Mouse (Mus musculus) cerebellum, adult 11-12 months (tissue): ENCODE data around the gene Fgd6.

Source experiments
- DNase-seq: peaks from one replicate; pipeline ENCODE4 v3.0.0; 2022

Fgd6 gene

GRCm38 (mm10) chr10:94097081-94097845 lies 61.5 kb downstream of the Fgd6 start:
- DNase-seq, result no peak

GRCm38 (mm10) chr10:94098100-94098499 lies 62.3 kb downstream of the Fgd6 start:
- no peak for DNase-seq

GRCm38 (mm10) chr10:94105498-94105897 lies 69.7 kb downstream of the Fgd6 start:
- DNase-seq, result no peak

GRCm38 (mm10) chr10:94107168-94107567 lies 71.4 kb downstream of the Fgd6 start:
- no peak for DNase-seq

GRCm38 (mm10) chr10:94107607-94108006 lies 71.8 kb downstream of the Fgd6 start:
- DNase-seq, result no peak

- no peak for DNase-seq
Measured at GRCm38 (mm10) chr10:94108791-94109190, 73.0 kb downstream of the Fgd6 start.

- DNase-seq, result no peak
Measured at GRCm38 (mm10) chr10:94110834-94111754, 75.3 kb downstream of the Fgd6 start.

- DNase-seq, result no peak
Measured at GRCm38 (mm10) chr10:94112207-94112606, 76.4 kb downstream of the Fgd6 start.

- DNase-seq, result peak; percentile 72
Measured at GRCm38 (mm10) chr10:94115893-94116599, 80.2 kb downstream of the Fgd6 start.

GRCm38 (mm10) chr10:94116781-94117340 lies 81.1 kb downstream of the Fgd6 start:
- DNase-seq, result no peak

- no peak for DNase-seq
Measured at GRCm38 (mm10) chr10:94117916-94118315, 82.1 kb downstream of the Fgd6 start.

GRCm38 (mm10) chr10:94118993-94119392 lies 83.2 kb downstream of the Fgd6 start:
- DNase-seq, result no peak

GRCm38 (mm10) chr10:94120676-94121075 lies 84.9 kb downstream of the Fgd6 start:
- DNase-seq, result no peak

- DNase-seq, result no peak
Measured at GRCm38 (mm10) chr10:94122595-94122994, 86.8 kb downstream of the Fgd6 start.

GRCm38 (mm10) chr10:94123581-94123980 lies 87.8 kb downstream of the Fgd6 start:
- DNase-seq, result no peak

- DNase-seq, result no peak
Measured at GRCm38 (mm10) chr10:94124376-94124775, 88.6 kb downstream of the Fgd6 start.

- DNase-seq, result peak; percentile 95
Measured at GRCm38 (mm10) chr10:94129680-94130119, 93.9 kb downstream of the Fgd6 start.

GRCm38 (mm10) chr10:94133081-94133480 lies 97.3 kb downstream of the Fgd6 start:
- DNase-seq, result peak; percentile 62

- no peak for DNase-seq
Measured at GRCm38 (mm10) chr10:94133674-94134073, 97.9 kb downstream of the Fgd6 start.

GRCm38 (mm10) chr10:94134535-94135390 lies 99.0 kb downstream of the Fgd6 start:
- no peak for DNase-seq

- DNase-seq, result no peak
Measured at GRCm38 (mm10) chr10:94138890-94139482, 103.2 kb downstream of the Fgd6 start.
